In the genomic region with DNA sequence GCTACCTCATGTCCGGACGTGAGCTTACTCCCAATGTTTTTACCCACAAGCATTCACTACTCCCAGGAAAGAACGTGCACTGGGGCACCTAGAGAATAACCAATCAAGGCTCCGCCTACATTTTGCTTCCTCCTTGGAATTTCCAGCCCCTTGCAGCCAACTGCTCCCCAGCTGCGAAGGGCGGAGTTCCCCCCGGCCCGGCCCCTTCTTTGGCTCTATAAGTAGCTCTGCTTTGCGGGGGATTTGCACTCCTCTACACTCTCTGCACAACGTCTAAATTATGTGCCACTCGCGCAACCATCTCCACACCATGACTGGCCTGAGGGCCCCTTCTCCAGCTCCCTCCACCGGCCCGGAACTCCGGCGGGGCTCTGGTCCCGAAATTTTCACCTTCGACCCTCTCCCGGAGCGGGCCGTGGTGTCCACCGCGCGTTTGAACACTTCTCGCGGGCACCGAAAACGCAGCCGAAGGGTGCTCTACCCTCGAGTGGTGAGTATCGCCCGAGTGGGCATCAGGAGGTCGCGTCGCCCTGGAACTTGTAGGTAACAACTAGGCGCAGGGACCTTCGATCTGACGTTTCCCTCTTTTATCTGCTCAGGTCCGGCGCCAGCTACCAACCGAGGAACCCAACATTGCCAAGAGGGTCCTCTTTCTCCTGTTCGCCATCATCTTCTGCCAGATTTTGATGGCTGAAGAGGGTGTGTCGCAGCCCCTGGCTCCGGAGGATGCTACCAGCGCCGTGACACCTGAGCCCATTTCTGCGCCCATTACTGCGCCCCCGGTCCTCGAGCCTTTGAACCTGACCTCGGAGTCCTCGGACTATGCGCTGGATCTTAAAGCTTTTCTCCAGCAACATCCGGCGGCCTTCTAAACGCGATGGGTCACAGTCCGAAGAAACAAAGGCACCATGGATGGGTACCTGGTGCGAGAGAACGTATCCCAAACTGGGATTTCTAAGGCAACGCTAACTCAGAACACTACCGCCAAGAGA, we compare ENCODE assay signal across 8 mouse cellular contexts. TPM values are rescaled to one million over a fixed set of nuclear protein-coding genes. Genes with fewer than 3 reads are reported as not detected.
DNase-seq lines count a peak whose midpoint lies in the region; ATAC-seq lines count a peak whose summit lies in the region.

A gene (plus strand): TSS at position 246 of the 992 bp plus-strand sequence.

- H3K4me2 ChIP-seq in hindbrain, embryonic 12.5 days (replicated peaks) = peak within 1 kb of the TSS; percentile 83

- peak within 1 kb of the TSS; percentile 78; the same call in 1 of the 2 replicates for H3K27ac ChIP-seq in hindbrain, embryonic 12.5 days

- DNase-seq in R1 (ENCODE audit: low read depth, low spot score) = peak; percentile 93
- peak; percentile 69 for DNase-seq in cerebellum, adult 9-11 months
- peak; percentile 69 to 71 for DNase-seq in frontal cortex, postnatal 36 days (ENCODE audit: low spot score in 2 of 2)
- DNase-seq in left cerebral cortex, postnatal 36 days (ENCODE audit: low spot score in 2 of 2) = peak; percentile 68 to 69
- peak; percentile 65 for DNase-seq in right cerebral cortex, postnatal 14 days

- H3K4me3 ChIP-seq in hindbrain, embryonic 12.5 days = peak within 1 kb of the TSS; percentile 58

- peaks cover 36% of the 10 kb centered on the region for H3K4me1 ChIP-seq in hindbrain, embryonic 12.5 days

- peak within 1 kb of the TSS; percentile 74 for H3K9ac ChIP-seq in hindbrain, embryonic 12.5 days

- H3K9me3 ChIP-seq in hindbrain, embryonic 12.5 days (replicated peaks) = no peaks in the 10 kb centered on the region

- H3K36me3 ChIP-seq in hindbrain, embryonic 12.5 days = peaks cover 16% of the 10 kb centered on the region

- WGBS in hindbrain, embryonic 12.5 days = under 1% methylated on average over 62 of the region's 62 CpGs

- intact Hi-C loops in left cerebral cortex, postnatal 36 days (cut with DNase I) = loop anchor here (2.0 kb wide), 1 partner anchor 83 kb away; no protein-coding TSS in a partner anchor

- peaks cover 18% of the 10 kb centered on the region for H3K27me3 ChIP-seq in hindbrain, embryonic 12.5 days

- no peak for ATAC-seq in hindbrain, embryonic 12.5 days (ENCODE audit: low FRiP score)
- peak; percentile 18 for ATAC-seq in megakaryocyte-erythroid progenitor cell, adult 5-6 weeks (replicated peaks; ENCODE audit: low FRiP score, low TSS enrichment, poor library complexity, severe bottlenecking)
- no peak for ATAC-seq in inflammation-experienced regulatory T-cells, adult 6 months

RNA-seq across cellular contexts. Expression of the gene that starts here (rescaled TPM):
- polyA plus RNA-seq in hindbrain, embryonic 12.5 days (2016; fragmentation: Nextera tagmentation; extraction: Ambion mirVana) = 5.8 and 6.3 TPM in 2 replicates
- total RNA-seq in left cerebral cortex, postnatal 36 days (2021) = 10 to 100 TPM; 10.6 to 13.6 TPM
- total RNA-seq in megakaryocyte-erythroid progenitor cell, adult 5-6 weeks (2014; fragmentation: Nextera tagmentation) = 9.4 and 18.1 TPM in 2 replicates
- total RNA-seq in megakaryocyte-erythroid progenitor cell, adult 5-6 weeks (2017) = 16.1 and 18.2 TPM in 2 replicates
- 10 to 100 TPM in 1 of 3 experiments, 1 to 10 TPM in 1, under 1 TPM in 1; 0.54 to 11.8 (median 1.3) TPM for polyA plus RNA-seq in inflammation-experienced regulatory T-cells, adult 6 months (2017; shearing (Covaris generic))
